Mouse (Mus musculus): ENCODE results near the gene Cyth1.

The Cyth1 gene

DNA sequence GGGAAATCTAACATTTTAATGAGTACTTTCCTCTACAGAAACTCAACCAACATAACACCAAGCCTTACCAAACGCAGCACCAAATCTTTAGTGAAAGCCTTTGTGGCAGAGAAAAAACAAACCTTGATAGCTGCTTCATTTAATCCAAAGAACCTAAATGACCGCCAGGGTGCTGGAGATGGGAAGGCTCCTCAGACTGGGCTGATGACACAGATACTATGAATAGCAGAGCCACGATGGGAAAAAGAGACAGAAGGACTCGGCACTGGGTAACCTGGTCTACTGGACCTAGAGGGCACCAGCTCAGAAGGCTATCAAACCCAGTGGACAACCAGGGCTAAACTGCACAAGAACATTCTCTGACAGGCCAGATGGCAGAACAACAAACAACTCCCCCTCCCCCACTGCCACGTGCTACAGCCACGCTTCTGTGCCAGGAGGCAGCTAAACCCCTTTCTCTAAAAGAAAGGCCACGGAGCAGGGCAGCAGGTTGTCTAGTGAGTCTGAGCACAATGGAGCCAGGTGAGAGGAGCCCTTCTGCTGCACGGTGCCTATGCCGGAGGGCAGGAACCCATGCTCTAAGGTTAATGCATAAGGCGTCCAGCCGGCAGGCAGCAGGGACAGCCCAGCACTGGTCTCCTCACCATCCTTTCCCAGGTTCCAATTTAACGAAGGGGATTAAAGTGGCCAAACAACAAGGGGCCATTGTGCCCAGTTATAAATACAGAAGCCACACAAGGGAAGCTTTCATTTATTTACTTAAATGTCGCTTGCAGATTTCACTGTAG is 50.7 kb downstream of the Cyth1 start:
- DNase-seq (ENCODE audit: low spot score), result peak; percentile 32

DNA sequence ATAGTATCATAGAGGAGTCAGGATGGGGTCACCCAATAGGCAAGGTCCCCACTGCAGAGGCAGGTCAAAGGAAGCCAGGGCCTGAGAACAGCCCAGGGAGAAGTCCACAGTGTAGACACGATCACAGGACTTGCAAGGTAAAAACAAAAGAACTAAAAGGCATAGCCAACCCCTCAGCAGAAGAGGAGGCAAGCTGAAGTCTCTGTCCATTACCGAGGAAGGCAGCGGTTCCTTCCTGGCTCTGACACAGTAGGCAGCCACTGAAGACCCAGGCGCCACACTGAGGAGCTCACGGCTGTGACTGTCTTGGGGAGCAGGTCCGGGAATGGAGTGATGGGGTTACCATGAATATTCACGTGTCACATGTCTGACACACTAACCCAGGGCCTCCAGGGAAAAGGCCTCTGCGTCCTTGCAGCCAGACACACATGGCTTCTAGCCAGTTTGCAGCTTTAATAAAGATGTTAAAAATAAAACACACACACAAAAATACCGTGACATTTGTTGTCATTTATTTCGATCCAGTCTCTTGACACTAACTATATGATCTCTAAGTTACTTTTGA is 51.5 kb downstream of the Cyth1 start:
- no peak for DNase-seq (ENCODE audit: low spot score)

- DNase-seq (ENCODE audit: low spot score), result peak; percentile 83
Observed at GRCm38 (mm10) chr11:118193390-118194147, 54.8 kb downstream of the Cyth1 start.

DNA sequence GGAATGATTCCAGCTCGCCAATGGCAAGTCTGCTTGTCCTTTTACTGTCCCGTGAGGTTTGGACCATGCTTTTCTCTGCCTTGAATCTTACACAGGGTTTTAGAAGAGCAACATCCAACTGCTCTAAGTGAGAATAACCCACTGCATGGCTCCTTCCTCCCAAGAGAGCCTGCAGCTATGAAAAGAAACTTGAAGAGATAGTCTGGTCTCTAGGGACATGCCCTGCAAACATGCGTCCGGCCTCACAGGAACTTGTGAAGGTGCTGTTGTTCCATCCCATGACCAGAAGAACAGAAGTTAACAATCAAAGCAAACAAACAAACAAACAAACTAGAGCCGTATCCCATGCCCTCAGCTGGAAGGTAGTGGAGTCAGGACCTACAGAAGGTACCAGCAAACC is 55.4 kb downstream of the Cyth1 start:
- no peak for DNase-seq (ENCODE audit: low spot score)

DNA sequence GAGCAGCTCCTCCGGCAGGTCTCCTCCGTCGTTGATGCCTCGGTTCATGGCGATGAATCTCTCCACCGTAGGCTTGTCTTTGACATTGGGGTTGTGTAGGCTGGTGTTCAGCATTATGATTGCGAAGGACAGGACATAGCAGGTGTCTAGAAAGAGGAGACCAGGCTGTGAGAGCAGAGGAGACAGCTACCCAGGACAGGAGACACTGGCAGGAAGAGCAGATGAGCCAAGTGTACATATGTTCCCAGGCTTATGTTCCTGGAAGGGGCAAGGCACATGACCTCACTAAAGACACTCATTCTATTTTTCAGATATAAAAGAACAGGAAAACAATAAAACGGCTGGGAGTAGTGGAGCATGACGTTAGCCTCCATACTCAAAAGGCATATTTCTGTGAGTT is 65.6 kb downstream of the Cyth1 start:
- no peak for DNase-seq (ENCODE audit: low spot score)

- no peak for DNase-seq (ENCODE audit: low spot score)
Observed at GRCm38 (mm10) chr11:118182353-118182752, 66.0 kb downstream of the Cyth1 start.

- DNase-seq (ENCODE audit: low spot score), result no peak
Observed at GRCm38 (mm10) chr11:118180199-118180598, 68.2 kb downstream of the Cyth1 start.

- DNase-seq (ENCODE audit: low spot score), result no peak
Observed at GRCm38 (mm10) chr11:118178236-118178635, 70.2 kb downstream of the Cyth1 start.

DNA sequence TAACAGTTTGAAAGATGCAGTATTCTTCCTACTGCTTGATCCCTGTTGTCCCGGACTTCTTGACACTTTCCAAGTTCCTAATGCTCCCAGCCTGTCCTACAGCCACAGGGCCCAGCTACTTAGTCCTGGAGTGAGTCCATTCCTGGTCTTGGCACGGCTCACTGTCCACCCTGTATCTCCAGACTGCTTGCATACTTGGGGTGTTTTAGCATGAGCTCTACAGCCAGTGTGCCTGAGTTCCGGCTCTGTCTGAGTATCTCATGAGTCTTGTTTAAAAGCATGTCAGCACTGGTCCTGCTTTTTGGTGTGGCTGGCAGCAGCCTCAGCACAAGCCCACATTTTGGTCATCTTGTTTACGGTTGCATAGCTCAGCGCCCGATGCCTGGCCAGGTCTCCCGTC is 73.6 kb downstream of the Cyth1 start:
- DNase-seq (ENCODE audit: low spot score), result peak; percentile 39

DNA sequence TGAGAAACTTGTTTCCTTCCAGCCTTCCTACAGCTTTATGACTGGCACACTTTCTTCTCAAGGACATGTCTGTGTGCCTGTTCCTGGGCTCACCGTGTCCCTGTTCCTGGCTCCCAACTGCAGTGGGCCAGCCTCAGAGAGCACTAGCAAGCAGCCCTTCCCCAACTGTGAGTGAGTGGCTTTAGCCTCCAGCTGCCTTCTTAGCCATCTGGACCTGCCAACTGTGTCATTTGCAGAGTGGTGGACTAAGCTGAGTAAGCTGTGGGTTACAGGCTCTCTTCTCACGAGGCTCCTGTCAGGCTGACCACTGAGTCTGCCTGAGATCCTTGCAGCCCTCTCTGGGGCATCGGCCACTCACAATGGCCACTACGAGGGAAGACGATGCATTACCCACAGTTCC is 75.6 kb downstream of the Cyth1 start:
- no peak for DNase-seq (ENCODE audit: low spot score)

- no peak for DNase-seq (ENCODE audit: low spot score)
Observed at GRCm38 (mm10) chr11:118170333-118170732, 78.1 kb downstream of the Cyth1 start.

DNA sequence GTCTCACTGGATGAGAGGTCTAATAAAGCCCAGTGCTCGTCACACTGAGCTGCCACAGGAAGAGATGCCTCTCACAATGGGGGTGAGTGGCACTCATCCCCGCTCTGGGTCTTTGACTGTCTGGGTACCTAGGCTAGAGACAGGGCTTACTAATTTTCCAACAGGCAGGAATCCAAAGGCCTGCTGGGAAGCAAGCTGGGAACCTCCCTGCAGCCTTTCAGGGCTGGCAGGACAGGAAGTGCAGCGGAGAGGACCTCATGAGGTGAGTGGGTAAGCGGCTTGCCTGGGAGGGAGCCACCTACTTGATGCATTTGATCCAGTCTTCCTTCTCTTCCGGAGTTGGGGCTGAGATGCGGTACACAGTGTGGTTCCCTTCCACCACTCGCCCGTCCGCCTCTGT is 79.7 kb downstream of the Cyth1 start:
- DNase-seq (ENCODE audit: low spot score), result no peak

DNA sequence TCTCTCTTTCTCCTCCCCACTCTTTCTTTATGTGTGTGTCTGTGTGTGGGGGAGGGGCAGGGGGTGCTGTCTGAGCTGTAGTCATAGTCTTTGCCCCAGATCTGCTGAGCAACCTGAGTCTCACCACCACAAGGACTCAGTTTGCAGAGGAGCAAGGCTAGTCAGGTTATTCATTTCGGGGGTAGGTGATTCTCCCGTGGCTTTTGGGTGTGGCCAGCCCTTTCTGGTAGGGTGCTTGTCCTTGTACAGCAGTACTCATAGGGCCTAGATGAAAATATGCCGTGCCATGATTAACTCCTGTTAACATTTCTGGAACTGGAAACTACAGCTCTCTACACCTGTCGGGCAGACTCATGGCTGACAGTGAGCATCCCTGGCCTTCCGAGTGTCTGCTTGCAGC is 81.8 kb downstream of the Cyth1 start:
- DNase-seq (ENCODE audit: low spot score), result no peak

- DNase-seq (ENCODE audit: low spot score), result no peak
Observed at GRCm38 (mm10) chr11:118165681-118166080, 82.7 kb downstream of the Cyth1 start.

DNA sequence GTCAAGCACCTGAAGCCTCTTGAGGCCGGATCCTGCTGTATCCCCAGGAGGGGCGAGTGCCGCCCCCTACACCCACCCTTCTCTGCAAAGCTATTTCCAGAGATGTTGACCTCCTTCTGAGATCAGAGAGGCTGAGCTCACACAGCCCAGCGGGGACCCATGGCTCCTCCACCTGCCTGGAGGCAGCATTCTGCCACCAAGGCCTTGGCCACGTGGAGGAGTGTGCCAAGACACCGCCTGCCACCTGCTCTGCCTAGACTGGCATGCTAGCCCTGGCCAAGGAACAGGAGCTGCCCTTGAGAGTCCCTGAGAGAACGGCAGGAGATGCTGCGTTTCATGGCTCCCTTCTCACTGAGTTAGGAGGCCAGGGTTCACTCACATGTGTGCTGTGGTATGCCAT is 83.8 kb downstream of the Cyth1 start:
- DNase-seq (ENCODE audit: low spot score), result no peak

- no peak for DNase-seq (ENCODE audit: low spot score)
Observed at GRCm38 (mm10) chr11:118162245-118162644, 86.1 kb downstream of the Cyth1 start.

DNA sequence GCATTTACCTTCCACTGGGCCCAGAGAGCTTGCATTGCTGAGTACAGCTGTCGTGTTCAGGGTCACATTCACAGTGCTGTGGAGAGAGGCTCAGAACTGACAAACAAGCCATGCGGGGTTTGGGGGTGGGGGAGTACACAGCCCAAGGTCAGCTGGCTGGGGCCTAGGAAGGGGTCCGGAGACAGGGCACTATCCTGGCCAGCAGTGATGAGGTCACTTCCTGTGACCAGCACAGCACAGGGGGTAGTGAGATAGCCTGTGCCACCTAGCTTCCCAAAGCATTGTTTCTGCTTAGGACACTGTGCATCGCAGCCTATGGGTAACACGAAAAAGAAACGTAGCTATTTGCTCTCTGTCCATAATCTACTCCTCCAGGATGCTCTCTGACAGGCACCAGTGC is 87.2 kb downstream of the Cyth1 start:
- no peak for DNase-seq (ENCODE audit: low spot score)

GRCm38 (mm10) chr11:118160763-118161162 is 87.6 kb downstream of the Cyth1 start:
- no peak for DNase-seq (ENCODE audit: low spot score)

DNA sequence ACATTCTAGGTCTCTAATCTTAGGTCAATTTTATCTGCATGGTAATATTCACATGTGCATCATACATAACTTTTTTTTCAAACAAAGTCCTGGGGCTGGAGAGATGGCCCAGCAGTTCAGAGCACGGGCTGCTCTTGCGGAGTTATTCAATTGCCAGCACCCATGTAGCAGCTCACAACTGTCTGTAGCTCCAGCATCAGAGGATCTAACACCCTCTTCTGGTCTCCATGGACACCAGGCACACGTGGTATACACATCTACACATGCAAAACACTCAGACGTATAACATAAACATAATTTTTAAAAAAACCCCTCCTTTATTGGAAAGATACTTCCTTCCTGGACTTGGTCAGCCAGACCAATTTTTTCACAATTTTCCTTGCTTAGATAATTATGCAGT is 89.6 kb downstream of the Cyth1 start:
- DNase-seq (ENCODE audit: low spot score), result no peak

DNA sequence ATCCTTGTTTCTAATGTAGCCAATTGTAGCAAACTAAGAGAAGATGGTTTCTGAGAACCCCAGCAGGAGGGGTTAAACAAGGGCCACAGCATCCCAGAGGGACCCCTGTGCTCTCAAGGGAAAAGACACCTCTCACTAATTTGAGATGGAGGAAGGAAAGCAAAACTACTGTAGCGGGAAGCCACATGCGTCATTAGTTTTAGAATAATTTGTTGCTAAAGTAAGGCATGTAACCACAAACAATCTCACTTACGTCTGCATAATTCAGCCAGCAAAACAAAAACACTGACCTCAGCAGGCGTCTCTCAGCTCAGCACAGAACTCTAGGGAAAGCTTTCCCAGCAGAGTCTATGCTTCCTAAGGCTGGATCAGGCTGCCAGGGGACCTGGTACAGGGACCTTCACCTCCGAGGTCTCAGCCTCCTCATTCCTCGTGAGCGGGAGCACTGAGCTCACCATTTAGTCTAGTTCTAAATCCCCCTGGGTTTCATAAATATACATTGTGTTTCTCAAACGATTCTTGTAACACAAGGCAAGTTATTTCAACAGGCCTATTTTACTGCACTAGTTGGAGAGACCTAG is 91.8 kb downstream of the Cyth1 start:
- DNase-seq (ENCODE audit: low spot score), result no peak

GRCm38 (mm10) chr11:118152964-118153363 is 95.4 kb downstream of the Cyth1 start:
- no peak for DNase-seq (ENCODE audit: low spot score)

- DNase-seq (ENCODE audit: low spot score), result no peak
Observed at GRCm38 (mm10) chr11:118151423-118152180, 96.8 kb downstream of the Cyth1 start.

All from urinary bladder, postnatal 14 days (tissue).